Mouse (Mus musculus): Measurements from ENCODE around the gene Ripply1.

Ripply1 gene

DNA sequence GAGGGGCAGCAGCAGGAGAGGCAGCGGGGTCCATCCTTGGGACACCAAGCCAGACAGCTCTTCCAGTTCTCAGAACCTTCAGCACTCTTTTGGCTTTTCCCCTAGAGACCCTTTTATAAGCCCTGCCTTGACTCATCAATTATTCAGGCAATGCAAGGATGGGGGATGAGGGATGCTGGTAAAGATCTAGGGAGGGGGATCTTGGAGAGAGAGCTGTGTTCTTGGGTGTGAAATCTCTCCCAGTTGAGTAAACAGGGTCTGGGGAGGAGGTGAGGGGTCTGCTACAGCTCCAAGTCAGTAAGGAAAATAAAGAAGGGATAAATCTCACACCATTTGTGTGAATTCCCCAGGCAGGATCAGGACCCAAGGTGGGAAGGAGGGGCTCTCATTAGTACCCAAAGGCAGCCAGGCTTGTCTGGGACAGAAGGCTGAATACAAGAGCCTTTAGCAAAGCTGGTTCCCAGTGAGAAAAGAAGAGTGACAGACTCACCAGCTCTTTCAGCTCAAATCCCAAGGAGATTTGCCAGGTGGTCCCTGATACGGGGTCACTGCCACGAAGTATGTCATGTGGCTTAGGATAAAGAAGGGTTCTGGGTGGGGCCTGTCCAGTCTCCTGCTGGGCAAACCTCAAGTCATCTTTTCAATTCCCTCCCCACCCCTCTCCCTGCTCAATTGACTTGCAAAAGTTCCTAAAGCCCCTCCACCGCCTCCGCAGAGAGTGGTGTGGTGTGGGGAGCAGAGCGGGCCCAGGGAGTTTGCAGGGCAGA, at the start of gene Ripply1:
Gene Ripply1 (minus strand): TSS at position 76 of the 767 bp plus-strand sequence.
- DNase-seq (ENCODE audit: low read depth, low spot score) = no peak

DNA sequence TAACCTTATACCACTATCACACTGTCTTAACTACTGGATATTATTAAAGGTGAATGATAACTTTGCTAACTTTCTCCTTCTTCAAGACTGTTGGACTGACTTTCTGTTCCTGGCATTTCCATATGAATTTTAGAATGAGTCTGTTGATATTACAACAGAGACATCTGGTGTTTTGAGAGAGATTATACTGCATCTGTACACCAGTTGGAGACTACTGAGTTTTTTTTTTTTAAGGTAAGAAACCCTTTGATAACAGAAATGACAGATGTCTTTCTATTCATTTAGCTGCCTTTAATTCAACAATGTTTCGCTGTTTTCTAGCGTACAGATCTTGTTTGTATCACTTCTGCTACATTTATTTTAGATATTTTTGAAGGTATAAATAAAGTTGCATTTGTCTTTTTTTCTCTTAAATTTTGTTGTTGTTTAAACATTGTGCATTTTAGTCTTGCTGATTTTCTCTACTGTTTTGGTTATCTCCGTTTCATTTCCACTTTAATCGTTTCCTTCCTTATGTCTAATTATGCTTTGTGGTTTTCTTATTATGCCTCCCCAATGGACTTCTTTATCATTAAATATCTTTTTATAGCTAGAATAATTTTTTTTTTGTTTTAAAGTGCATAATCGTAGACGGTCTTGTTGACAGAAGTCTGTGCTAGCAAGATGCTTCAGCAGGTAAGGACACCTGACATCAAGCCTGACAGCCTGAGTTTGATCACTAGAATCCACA, 46.4 kb upstream of the Ripply1 start:
- no peak for DNase-seq (ENCODE audit: low read depth, low spot score)

DNA sequence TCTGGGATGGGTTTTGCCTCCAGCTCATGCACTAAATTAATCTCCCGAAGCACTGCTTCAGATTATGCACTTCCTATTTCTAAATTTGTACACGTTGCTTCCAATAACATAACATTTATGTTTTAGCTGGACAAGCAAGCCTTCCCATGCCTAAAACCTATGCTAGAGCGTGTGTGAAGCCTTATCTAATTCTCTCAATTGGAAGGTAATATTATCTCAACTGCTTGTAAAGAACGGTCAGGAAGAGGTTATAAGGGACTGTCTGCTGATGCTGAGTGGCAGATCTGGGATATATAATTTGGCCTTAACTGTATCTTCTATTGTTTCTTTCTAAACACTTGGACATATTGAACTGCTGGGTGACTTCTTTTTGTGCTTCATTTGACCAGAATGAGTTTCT, 44.8 kb upstream of the Ripply1 start:
- no peak for DNase-seq (ENCODE audit: low read depth, low spot score)

DNA sequence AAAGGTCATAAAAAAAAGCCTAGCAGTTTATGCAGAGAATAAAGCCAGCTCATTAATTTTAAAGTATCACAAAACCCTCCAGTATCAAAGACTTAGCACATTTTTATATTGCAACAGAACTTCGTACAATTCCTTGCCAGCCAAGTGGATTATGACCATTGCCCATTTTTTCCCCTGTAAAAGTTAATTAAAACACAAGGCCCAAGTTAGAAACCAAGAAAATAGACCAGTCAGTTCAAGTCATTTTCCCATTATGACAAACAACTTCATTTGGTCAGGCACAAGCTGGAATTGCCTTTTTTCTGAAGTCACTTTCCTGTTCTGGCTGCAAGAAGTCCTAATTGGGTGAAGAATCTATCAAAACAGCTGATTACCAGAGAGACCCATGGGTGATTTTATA, 43.2 kb upstream of the Ripply1 start:
- DNase-seq (ENCODE audit: low read depth, low spot score) = no peak

DNA sequence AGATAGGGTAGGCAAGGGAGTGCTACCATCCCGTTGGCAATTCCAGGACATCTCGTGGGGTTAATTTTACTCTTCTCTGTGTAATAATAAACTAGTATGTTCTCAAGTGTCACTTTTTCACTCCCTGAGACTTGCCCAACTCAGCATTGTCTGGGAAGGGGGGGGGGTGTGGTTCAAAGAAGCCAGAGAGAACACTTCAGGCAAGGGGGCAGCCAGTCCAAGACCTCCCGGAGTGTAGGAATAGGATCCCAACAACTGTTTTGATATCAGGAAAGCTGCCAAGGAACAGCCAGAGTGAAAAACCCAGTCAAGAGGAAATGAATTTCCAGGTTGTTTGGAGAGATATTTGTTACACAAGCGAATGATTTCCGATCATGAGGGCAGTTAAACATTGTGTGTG, 33.0 kb upstream of the Ripply1 start:
- DNase-seq (ENCODE audit: low read depth, low spot score) = no peak

DNA sequence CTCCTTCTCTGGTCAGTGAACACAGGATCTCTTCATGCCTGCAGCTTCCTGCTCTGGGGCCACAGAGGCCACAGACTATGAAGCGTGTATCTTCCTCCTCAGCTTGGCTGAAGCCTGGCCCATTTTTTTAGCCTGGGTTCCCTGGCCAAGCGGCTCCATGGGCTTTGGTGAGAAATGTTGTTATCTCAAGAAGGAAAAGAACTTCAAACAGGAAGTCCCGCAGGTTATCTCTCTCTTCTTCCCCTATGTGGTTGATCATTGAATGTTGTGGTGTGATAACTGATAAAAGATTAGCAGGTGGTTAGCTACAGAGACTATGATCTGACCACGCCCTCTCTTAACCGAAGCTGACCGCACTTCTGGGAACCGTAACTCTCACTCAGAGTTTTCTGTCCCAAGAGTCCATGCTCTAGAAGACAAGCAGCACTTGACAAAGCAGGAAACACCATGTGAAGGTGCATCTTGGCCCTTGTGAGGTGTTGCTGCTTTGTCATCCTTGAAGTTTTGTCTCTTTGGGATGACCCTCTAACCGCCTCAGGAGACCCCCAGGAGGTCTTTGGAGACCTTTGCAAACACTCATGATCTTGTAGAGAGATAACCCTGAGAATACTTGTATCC, 32.0 kb upstream of the Ripply1 start:
- DNase-seq (ENCODE audit: low read depth, low spot score) = no peak

DNA sequence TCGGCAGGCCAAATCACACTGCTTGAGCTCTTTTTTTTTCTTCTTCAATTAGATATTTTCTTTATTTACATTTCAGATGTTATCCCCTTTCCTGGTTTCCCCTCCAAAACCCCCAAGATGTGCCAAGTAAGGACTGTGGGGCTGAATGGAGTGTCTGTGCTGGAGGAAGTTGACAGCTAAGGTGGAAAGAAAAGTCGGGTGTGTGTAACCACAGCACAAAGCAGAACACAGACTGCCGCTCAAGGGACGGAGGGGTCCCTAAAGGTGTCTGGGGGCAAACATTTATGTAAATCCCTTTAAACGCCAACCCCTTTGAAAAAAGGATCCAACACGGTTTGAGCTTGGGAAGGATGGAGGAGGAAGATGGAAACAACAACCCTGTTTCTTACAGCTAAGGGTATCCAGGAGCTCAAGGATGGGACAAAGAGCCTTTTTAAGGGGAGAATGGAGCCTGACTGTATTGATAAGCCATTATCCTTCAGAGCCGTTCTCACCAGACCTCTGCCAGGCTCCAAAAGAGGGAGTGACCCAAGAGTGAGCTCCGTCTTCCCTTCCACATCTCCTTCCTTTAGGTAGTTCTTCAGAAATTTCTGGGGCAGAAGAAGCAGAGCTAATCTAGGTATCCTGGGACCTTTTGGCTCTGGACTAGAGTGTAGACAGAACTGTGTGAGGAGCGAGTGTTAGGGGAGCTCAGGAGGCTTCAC, 31.3 kb upstream of the Ripply1 start:
- DNase-seq (ENCODE audit: low read depth, low spot score) = no peak

DNA sequence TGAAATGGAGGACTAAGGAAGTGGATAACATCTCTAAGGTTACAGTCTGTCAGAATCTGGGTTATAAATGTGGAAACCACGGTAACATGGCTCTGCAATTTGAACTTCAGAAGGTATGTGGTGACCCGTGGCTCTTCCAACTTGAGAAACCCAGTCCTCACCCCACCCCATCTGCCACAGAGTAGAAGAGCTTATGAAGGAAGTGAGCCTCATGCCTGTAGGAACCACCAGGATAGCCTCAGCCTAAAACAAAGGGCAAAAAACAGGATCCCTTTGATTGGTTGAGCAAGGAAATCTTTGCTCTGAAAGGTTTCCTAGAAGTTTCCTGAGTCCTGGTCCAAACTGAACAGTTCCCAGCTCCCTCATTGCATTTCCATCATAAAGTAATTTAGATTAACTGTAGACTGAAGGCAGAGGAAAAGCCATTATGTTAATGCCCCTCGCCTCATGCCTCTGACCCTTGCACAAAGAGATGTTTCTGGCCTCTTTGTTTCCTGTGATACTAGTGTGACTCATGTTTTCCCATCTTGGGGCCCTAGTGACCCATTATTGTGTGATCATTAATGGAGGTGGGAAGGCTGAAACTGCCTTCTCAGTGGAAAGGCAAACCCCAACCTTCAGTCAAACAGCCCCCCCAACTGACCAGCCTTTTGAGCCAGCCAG, 30.6 kb upstream of the Ripply1 start:
- DNase-seq (ENCODE audit: low read depth, low spot score) = no peak

DNA sequence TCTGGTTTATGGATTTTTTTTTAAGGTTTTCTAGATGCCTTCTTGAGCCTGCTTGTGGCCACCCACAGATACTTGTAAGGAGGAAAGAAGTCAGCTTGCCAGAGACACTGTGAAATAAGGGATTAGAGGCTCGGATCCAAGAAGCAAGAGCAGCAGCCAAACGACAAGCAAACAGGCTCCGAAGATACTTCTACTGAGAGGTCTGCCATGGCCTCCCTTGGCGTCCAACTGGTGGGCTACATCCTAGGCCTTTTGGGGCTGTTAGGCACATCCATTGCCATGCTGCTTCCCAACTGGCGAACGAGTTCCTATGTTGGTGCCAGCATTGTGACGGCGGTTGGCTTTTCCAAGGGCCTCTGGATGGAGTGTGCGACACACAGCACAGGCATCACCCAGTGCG, 26.3 kb upstream of the Ripply1 start:
- no peak for DNase-seq (ENCODE audit: low read depth, low spot score)

DNA sequence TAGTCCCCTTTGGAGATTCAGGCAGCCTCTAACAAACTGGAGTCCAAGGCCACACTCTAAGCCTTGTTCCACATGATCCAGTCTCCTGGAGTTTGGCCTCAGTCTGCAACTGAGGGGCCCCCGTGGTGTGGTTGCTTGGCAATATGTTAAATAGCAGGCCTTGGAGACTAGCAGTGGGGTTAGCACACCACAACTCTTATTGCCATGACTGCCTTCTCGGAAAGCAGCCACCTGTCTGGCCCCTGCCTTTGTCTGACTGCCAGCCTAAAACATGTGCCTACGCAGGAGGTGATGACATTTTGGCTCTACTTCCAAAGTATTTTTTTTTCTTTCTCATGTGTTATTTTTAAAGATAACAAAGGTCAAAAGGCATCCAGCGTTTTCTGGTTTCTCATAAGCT, 25.9 kb upstream of the Ripply1 start:
- DNase-seq (ENCODE audit: low read depth, low spot score) = no peak

DNA sequence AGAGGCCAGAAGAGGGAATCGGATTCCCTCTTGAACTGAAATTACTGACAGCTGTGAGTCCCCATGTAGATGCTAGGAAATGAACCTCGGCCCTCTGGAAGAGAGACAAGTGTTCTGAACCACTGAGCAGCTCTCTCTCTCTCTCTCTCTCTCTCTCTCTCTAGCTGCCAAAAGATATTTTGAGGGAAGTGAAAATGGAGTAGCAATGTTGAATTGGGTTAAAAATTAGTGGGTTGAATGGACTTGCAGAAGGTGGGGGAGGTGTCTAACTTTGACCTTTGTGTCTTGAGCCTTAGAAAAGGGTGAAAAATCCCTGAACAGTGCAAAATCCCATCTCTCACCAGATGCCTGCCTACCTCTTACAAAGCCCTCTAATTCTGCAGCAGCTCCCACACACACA, 25.2 kb upstream of the Ripply1 start:
- no peak for DNase-seq (ENCODE audit: low read depth, low spot score)

DNA sequence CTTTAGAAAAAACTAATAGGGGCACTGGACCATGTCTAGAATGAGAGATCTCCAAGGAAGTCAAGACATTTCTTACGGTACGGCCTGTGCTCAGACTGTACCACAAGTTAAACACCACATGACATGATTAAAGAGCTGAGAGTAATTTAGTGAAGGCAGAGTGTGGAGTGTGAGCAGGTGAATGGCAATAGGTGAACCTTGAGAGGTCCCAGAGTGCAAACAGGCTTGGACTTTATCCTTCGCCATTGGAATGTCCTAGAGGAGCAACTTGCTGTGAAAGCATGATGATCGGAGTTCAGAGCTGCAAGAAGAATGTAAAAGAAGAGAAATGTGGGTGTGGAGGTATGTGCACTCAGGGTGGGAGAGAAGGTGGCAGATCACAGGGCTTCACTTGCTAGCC, 23.8 kb upstream of the Ripply1 start:
- no peak for DNase-seq (ENCODE audit: low read depth, low spot score)

DNA sequence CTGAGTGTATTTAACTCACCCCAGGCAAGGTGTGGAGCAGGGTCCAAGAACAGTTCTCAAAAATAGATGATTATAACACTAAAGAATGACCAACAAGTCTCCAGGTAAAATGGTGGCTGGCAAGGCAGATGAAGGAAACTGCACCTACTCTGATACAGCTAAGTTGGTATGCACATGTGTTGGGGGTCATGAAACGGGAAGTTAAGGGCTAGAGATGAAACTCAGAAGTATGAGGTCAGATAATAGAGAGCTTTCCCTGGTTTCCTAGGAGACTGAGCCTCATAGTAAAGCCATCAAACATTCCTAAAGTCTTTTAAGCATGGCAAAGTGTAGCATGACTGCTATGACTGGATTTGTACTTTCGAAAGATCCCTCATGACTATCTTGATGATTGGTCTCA, 20.9 kb upstream of the Ripply1 start:
- no peak for DNase-seq (ENCODE audit: low read depth, low spot score)

DNA sequence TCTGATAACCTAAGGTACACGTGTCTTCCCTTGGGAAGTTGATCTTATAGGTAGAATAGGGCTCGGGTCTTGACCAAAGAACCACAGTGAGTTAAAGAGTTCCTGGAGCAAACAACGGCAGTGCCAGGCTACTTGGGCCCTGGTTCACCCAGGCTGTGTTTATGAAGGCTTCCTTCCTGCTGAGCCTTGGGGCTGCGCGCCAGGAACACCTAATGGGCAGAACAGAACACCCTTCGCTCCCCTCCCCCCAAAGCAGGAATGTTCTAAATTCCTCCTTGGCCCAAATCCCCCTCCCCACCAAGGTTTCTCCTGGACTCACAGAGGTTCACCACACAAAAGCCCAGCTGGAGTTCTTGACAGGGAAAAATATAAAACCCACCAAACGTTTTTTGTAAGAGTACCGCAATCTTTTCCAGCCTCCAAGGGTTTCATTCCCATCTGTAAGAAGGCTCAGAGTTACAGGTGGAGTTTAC, 18.3 kb upstream of the Ripply1 start, which contains the start of gene Cldn2:
Gene Cldn2 (plus strand): TSS at position 423 of the 473 bp plus-strand sequence.
- DNase-seq (ENCODE audit: low read depth, low spot score) = no peak

DNA sequence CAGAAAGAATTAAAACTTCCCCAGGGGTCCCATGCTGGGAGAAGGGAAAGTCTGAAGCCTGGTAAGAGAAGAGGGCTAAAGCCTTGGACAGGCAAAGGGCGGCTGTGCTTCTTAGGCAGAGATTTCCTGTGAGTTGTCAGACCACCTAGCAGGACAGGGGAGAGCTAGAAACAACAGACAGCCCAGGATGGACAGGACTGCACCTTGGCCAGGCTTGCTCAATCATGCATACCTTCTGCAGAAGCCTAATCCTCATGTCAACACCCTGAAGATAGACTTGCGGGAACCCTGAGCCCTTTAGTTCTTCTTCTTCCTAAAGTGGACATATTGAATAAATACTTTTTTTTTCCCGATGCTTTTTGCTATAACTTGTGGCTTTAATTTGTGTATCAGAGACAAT, 17.8 kb upstream of the Ripply1 start:
- no peak for DNase-seq (ENCODE audit: low read depth, low spot score)

DNA sequence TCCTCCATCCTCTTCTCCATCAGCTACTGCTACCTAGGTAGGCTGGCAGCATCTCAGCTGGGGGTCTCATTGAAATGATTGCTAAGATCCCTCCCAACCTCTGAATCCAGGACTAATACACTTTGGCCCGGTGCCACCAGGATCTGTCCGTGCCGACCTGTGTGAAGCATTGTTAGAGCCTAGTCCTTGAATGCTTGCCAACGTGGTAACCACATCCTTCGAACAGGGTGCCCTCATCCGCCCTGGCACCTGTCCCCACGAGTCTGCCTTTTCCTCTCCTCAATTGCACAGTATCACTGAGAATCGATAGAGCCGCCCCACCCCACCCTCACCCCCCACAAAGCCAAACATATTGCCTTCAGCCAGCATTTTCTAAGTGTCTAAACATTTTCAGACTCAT, 15.7 kb upstream of the Ripply1 start:
- DNase-seq (ENCODE audit: low read depth, low spot score) = no peak

DNA sequence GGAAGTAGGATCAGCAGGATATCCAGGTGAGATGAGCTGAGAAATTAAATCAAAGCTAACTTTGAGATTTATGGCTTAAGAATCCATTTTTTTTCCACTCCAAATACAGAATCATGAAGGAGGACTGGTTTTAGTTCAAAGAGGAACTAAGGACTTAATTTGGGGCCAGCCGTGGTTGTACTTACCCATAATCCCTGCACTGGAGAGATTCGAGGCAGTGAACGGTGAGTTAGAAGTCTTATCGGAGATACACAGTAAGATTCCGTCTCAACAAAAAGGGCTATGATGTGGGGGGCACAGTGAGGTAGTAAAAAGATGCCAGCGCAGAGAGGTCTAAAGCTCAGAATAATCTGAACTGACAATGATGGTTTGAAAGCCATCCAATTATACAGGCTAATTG, 13.9 kb upstream of the Ripply1 start:
- no peak for DNase-seq (ENCODE audit: low read depth, low spot score)

DNA sequence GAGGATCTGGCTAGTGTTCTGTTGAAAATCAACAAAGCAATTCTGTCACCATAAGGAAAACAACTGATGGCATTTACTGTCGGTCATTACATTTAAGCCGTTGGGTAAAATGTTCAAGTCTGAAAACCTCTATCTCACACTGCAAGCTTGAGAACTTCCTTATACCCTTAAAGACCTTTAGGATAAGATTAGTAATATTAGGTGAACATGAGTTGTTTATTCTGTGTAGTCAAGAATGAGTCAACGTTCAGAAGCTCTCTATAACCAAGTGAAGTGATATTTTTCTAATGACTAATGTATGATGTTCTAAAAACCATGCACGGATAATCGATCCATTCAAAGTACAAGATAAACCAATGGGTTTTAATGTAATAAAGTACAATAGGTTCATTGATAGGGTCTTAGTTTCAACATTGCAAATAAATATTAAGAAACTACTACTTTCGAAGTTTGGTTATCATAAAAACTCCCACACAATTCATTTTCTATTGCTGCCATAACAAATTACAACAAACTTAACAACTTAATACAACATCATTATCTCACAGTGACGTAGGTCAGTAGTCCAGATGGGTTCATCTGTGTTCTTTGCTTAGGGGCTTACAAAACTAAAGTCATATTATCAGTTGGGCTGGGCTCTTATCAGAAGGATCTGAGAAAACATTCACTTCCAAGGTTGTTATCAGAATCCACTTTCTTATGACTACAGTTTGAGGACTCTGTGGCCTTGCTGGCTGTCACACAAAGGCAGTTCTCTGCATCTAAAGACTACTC, 12.1 kb upstream of the Ripply1 start:
- no peak for DNase-seq (ENCODE audit: low read depth, low spot score)

DNA sequence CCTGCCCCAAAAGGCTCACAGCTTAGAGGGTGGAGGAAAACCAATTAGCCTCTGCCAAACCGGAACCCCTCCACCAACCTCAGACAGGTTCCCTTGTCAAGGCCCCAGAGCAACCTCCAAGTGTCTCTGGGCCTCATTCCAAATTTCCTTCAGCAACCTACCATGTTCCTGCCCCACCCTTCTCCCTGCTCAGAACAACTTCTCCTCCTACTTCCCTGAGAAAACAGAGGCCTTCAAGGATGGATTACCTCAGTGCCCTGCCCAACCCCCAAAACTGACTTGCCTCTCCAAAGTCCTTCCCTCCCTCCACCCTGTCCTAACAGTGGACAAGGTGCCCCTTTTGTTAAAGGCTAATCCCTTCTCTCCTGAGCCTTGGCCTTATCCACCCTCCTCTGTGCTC, 3.6 kb upstream of the Ripply1 start:
- no peak for DNase-seq (ENCODE audit: low read depth, low spot score)

DNA sequence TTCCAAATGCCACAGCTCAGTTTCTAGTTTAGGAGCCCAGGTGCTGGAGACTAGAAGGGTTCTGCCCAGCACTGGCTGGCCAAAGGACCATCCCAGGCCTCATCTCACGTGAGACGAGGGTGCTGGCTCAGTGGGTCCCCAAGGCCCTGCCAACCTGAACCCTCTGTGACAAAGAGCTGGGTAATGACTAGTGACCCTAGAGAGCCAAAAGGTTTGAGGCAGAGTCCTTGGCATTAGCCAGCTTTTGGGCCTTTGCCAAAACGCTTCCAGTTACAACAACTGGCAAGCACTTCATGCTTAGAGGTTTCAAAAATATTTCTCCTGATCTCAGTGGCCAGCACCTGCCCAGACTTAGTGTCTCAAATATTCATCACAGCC, 881 bp upstream of the Ripply1 start:
- no peak for DNase-seq (ENCODE audit: low read depth, low spot score)

DNA sequence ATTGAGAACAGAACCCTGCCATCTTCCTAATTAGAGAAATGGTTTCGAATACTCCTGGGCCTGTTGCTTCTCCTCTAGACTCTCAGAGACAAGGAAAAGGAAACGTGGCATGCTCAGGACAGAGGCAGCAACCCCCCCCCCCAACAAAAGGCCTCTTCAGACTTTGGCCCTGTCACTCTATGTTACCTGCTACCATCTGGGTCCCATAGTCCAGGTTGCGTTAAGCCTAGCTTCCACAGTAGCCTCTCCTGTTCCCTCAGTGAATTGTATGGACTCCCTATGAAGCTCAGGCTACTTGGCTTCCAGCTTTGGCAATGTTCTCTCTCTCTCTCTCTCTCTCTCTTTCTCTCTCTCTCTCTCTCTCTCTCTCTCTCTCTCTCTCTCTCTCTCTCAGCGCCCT, 590 bp downstream of the Ripply1 start:
- DNase-seq (ENCODE audit: low read depth, low spot score) = no peak

All from retina, adult 2 months (tissue).